Mouse (Mus musculus) lung, postnatal 0 days (tissue): ENCODE measurements around the gene Cutal. TPM values are rescaled to one million over a fixed set of nuclear protein-coding genes. Genes with fewer than 3 reads are reported as not detected.

Experiments used
- ATAC-seq: fragments of 200-750 bp; cut with Nextera tagmentation; 2 replicates; pipeline ENCODE4 v1.8.0; 2017; ENCODE audit warnings: moderate library complexity
- DNase-seq: peaks from one replicate; pipeline ENCODE4 v3.0.0-alpha.2; 2016; ENCODE audit warnings: low spot score
- H3K27ac ChIP-seq: fragments of 300-500 bp; sonication (generic); 2 replicates; pipeline ENCODE4 v1.5.1; 2014; ENCODE audit warnings: antibody characterized with exemption, mild to moderate bottlenecking, low read length, mixed read lengths
- H3K27me3 ChIP-seq: fragments of 300-500 bp; sonication (generic); replicated peaks from 2 replicates; pipeline ENCODE4 v1.6.1; 2014; ENCODE audit warnings: low read length, mixed read lengths; ENCODE audit not compliant: insufficient read depth
- H3K36me3 ChIP-seq: fragments of 300-500 bp; sonication (generic); 2 replicates; pipeline ENCODE4 v1.6.1; 2014; ENCODE audit warnings: low read length, mixed read lengths; ENCODE audit not compliant: insufficient read depth
- H3K4me1 ChIP-seq: fragments of 300-500 bp; sonication (generic); 2 replicates; pipeline ENCODE4 v1.6.1; 2014; ENCODE audit warnings: antibody characterized with exemption, low read depth, low read length, mixed read lengths; ENCODE audit not compliant: insufficient read depth
- H3K4me2 ChIP-seq: fragments of 300-500 bp; sonication (generic); replicated peaks from 2 replicates; pipeline ENCODE4 v1.6.1; 2014; ENCODE audit warnings: low read depth, mild to moderate bottlenecking, low read length, moderate library complexity, mixed read lengths
- H3K4me3 ChIP-seq: fragments of 300-500 bp; sonication (generic); 2 replicates; pipeline ENCODE4 v1.5.1; 2014; ENCODE audit warnings: low read depth, low read length
- H3K9ac ChIP-seq: fragments of 300-500 bp; sonication (generic); replicated peaks from 2 replicates; pipeline ENCODE4 v1.6.1; 2014; ENCODE audit warnings: low read depth, mild to moderate bottlenecking
- H3K9me3 ChIP-seq: fragments of 300-500 bp; sonication (generic); 2 replicates; pipeline ENCODE4 v1.6.1; 2016; ENCODE audit warnings: low read length, mixed read lengths
- CTCF ChIP-seq: IDR thresholded peaks from 2 replicates; pipeline ENCODE4 v1.5.1; 2016; ENCODE audit warnings: antibody characterized with exemption, mild to moderate bottlenecking
- EP300 ChIP-seq: IDR thresholded peaks from 2 replicates; pipeline ENCODE4 v1.6.1; 2016; ENCODE audit warnings: antibody characterized with exemption, mild to moderate bottlenecking, control low read depth
- whole genome bisulfite sequencing: fragments of 180-500 bp; shearing (Covaris S2); extraction: QIAGEN DNeasy Blood & Tissue Kit; methylation state at CpG from one replicate; pipeline ENCODE4 v1.1.7; 2014; 5-methylcytosine and 5-hydroxymethylcytosine counted together
- polyA plus RNA-seq: library from polyadenylated mRNA; unstranded; fragments of >200 nt; fragmentation: Nextera tagmentation; extraction: Ambion mirVana; gene quantifications from 2 replicates; pipeline ENCODE4 v1.2.1, GENCODE M21; 2015

The Cutal gene
- polyA plus RNA-seq, 1 experiment from 2014 or later: 5.4 TPM

DNA sequence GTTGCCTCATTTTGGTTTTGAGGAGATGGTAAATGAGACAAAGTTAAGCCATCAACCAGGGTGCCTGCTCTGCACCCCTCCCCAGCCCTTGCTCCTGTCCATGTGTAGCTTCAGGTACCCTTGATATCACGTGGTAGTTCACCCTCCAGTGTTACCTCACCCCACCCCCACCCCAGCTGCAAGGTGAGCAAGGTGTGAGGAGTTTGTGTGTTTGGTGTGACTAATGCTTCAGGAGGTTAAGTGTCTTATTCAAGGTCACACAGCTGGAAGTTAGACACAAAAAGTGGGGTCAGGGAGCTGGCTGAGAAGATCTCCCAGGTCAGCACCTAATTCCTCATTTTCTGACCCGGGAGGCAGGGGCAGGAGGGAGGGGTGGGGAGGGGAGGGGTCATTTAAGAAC is 48.5 kb downstream of the Cutal start:
- ATAC-seq: no peak
- H3K27me3 ChIP-seq: no peaks in the 10 kb centered on the region
- H3K4me3 ChIP-seq: no peak overlapping the region
- H3K4me1 ChIP-seq: no peaks in the 10 kb centered on the region
- no peak overlapping the region for H3K9ac ChIP-seq
- TF ChIP-seq EP300 (no peak), CTCF (no peak)
- no peak overlapping the region for H3K27ac ChIP-seq
- H3K9me3 ChIP-seq: no peaks in the 10 kb centered on the region
- DNase-seq: no peak
- 6% methylated on average over 2 of the region's 2 CpGs for WGBS
- H3K4me2 ChIP-seq: no peak overlapping the region
- H3K36me3 ChIP-seq: no peaks in the 10 kb centered on the region

DNA sequence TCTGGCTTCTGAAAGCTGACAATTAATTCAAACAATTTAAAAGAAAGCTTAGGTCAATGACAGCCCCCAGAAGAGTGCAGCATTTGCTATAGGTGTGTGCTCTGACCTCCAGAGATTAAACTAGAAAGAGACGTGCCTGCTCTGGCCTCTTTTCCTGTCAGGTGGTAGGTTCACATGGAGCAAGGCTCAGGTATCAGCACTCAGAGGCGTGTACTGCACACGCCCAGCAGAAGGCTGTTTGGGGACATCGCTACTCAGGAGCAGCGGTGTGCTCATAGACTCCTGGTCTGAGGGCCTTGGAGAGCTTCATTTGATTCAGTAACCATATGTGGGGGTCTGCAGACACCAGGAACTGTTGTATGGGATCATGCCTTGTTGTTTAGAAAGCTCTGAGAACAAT is 53.1 kb downstream of the Cutal start:
- no peaks in the 10 kb centered on the region for H3K4me1 ChIP-seq
- DNase-seq (no peak), ATAC-seq (no peak)
- H3K9ac ChIP-seq: no peak overlapping the region
- WGBS: 46% methylated on average over 5 of the region's 5 CpGs
- TF ChIP-seq EP300: no peak
- no peak for TF ChIP-seq CTCF
- H3K27me3 ChIP-seq: no peaks in the 10 kb centered on the region
- no peaks in the 10 kb centered on the region for H3K36me3 ChIP-seq
- H3K9me3 ChIP-seq: no peaks in the 10 kb centered on the region
- no peak overlapping the region for H3K27ac ChIP-seq
- H3K4me2 ChIP-seq: no peak overlapping the region
- H3K4me3 ChIP-seq: no peak overlapping the region

GRCm38 (mm10) chr2:34937460-34937859 is 63.3 kb downstream of the Cutal start:
- Histone ChIP-seq H3K36me3 (no peaks in the 10 kb centered on the region), H3K27ac (no peak overlapping the region), H3K4me3 (no peak overlapping the region), H3K4me1 (no peaks in the 10 kb centered on the region; the same call in 1 of the 2 replicates), H3K9ac (no peak overlapping the region), H3K4me2 (no peak overlapping the region), H3K9me3 (no peaks in the 10 kb centered on the region), H3K27me3 (no peaks in the 10 kb centered on the region)
- ATAC-seq (no peak), DNase-seq (no peak)
- WGBS: 24% methylated on average over 5 of the region's 5 CpGs
- TF ChIP-seq EP300 (no peak), CTCF (no peak)

- H3K27ac ChIP-seq: peak overlapping the region; percentile 35
Observed at GRCm38 (mm10) chr2:34938269-34939208, 64.3 kb downstream of the Cutal start.

DNA sequence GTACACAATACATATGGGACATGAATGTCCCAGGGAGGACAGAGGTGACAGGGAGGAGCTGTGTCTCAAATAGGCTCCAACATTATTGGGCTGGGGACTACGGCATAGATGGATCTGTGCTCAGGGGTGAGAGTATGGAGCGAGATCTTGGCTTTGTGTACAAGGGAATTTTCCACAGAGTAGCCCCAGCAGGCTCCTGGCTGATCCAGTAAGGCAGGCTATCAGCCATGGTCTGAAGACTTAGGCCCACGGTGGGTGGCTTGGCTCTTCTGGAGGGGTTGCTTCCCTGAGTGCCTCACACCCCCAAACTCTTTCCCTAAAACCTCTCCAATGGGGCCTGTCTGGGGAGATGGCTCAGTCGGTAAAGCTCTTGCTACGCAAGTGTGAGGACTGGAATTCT is 66.0 kb downstream of the Cutal start:
- no peak for ATAC-seq

More at GRCm38 (mm10) chr2:34938269-34939208, 64.3 kb downstream of the Cutal start:
- Histone ChIP-seq H3K9ac (no peak overlapping the region), H3K4me2 (no peak overlapping the region), H3K4me1 (no peaks in the 10 kb centered on the region; the same call in 1 of the 2 replicates), H3K4me3 (no peak overlapping the region), H3K27me3 (no peaks in the 10 kb centered on the region), H3K9me3 (no peaks in the 10 kb centered on the region), H3K36me3 (no peaks in the 10 kb centered on the region)
- TF ChIP-seq EP300 (peak; percentile 60), CTCF (no peak)
- DNase-seq (peak; percentile 82), ATAC-seq (peak; percentile 75)
- WGBS: 53% methylated on average over 8 of the region's 8 CpGs

GRCm38 (mm10) chr2:34941061-34941675 is 67.0 kb downstream of the Cutal start:
- Histone ChIP-seq H3K27me3 (no peaks in the 10 kb centered on the region), H3K9ac (no peak overlapping the region), H3K27ac (no peak overlapping the region), H3K9me3 (no peaks in the 10 kb centered on the region), H3K4me3 (no peak overlapping the region), H3K4me2 (no peak overlapping the region), H3K4me1 (no peaks in the 10 kb centered on the region; the same call in 1 of the 2 replicates), H3K36me3 (no peaks in the 10 kb centered on the region)
- no peak for TF ChIP-seq EP300
- TF ChIP-seq CTCF: no peak
- DNase-seq: no peak
- ATAC-seq: no peak
- WGBS: 66% methylated on average over 11 of the region's 11 CpGs

More for the DNA sequence above, 66.0 kb downstream of the Cutal start:
- Histone ChIP-seq H3K27ac (no peak overlapping the region), H3K9me3 (no peaks in the 10 kb centered on the region), H3K27me3 (no peaks in the 10 kb centered on the region), H3K9ac (no peak overlapping the region), H3K4me1 (no peaks in the 10 kb centered on the region; the same call in 1 of the 2 replicates), H3K36me3 (no peaks in the 10 kb centered on the region), H3K4me3 (no peak overlapping the region), H3K4me2 (no peak overlapping the region)
- WGBS: 66% methylated on average over 5 of the region's 5 CpGs
- DNase-seq: no peak
- TF ChIP-seq CTCF (no peak), EP300 (no peak)

Other genes starting within 250 kb of the Cutal start
- 50.1 and 58.5 TPM in 2 replicates for gene Gapvd1, start 119.2 kb upstream of the Cutal start, polyA plus RNA-seq
- gene Hspa5, start 102.4 kb upstream of the Cutal start, polyA plus RNA-seq: 372 and 523 TPM in 2 replicates
- gene Rabepk, start 74.5 kb upstream of the Cutal start, polyA plus RNA-seq: 18.5 and 19.6 TPM in 2 replicates
- 86.6 and 87.3 TPM in 2 replicates for gene Fbxw2, start 48.1 kb upstream of the Cutal start, polyA plus RNA-seq
- not detected in 2 replicates for gene Gm34653, start 41.4 kb upstream of the Cutal start, polyA plus RNA-seq
- gene Psmd5, start 572 bp downstream of the Cutal start, polyA plus RNA-seq: 61.2 and 64.7 TPM in 2 replicates
- gene Phf19, start 39.6 kb downstream of the Cutal start, polyA plus RNA-seq: 1.3 and 1.6 TPM in 2 replicates
- gene Traf1, start 87.4 kb downstream of the Cutal start, polyA plus RNA-seq: 61.4 and 67.0 TPM in 2 replicates
- 149 and 172 TPM in 2 replicates for gene Hc, start 187.0 kb downstream of the Cutal start, polyA plus RNA-seq
- gene AI182371, start 227.1 kb downstream of the Cutal start, polyA plus RNA-seq: 1.4 and 3.0 TPM in 2 replicates
- gene Cntrl, start 235.1 kb downstream of the Cutal start, polyA plus RNA-seq: 20.1 and 21.3 TPM in 2 replicates